Mouse (Mus musculus): Measurements from ENCODE around the gene Mtmr1. TPM values are rescaled to one million over a fixed set of nuclear protein-coding genes. Genes with fewer than 3 reads are reported as not detected.

Gene Mtmr1
- polyA plus RNA-seq, 1 experiment: 8.1 TPM

GRCm38 (mm10) chrX:71365510-71365909 lies 950 bp downstream of the Mtmr1 start:
- H3K9me3 ChIP-seq (replicated peaks; ENCODE audit: control insufficient read depth, insufficient read depth, low read length, poor library complexity, severe bottlenecking): no peaks in the 10 kb centered on the region
- TF ChIP-seq EP300 (IDR thresholded peaks at IDR 0.05; ENCODE audit: insufficient read depth, low read depth, low read length): no peak
- TF ChIP-seq CTCF (IDR thresholded peaks at IDR 0.05; ENCODE audit: low read depth, low read length): no peak
- no peak for TF ChIP-seq POLR2A (IDR thresholded peaks at IDR 0.05; ENCODE audit: insufficient read depth, low read length)
- H3K27ac ChIP-seq (ENCODE audit: insufficient read depth, low read length): no peak overlapping the region
- no peaks in the 10 kb centered on the region for H3K4me1 ChIP-seq (ENCODE audit: control insufficient read depth, insufficient read depth, low read length)
- no peaks in the 10 kb centered on the region for H3K36me3 ChIP-seq (ENCODE audit: control insufficient read depth, insufficient read depth, low read length, poor library complexity, severe bottlenecking)
- H3K4me3 ChIP-seq (ENCODE audit: low read depth, low read length): no peak overlapping the region; the same call in 1 of the 2 replicates
- peak overlapping the region; percentile 61 for H3K9ac ChIP-seq (ENCODE audit: low read depth, poor library complexity, severe bottlenecking)
- no peaks in the 10 kb centered on the region for H3K27me3 ChIP-seq (ENCODE audit: control insufficient read depth, insufficient read depth, low read length, poor library complexity, severe bottlenecking)

DNA sequence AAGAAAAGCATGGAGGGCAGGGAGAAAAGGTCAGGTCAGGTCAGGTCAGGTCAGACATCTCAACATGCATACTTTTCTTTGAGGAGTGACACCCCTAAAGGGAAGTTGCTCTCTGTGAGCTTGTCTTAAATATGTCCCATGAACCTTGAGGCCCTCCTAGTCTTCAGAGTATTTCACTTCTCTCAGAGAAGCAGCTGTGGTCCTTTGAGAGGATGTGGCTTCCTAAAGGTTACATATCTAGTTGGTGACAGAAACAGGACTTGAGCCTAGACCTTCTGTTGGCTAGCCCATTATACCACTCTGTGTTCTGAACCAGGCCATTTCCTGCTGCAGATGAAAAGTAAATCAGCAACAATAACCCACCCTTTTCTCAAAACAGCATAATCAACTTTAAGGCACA lies 2.4 kb downstream of the Mtmr1 start:
- Histone ChIP-seq H3K9me3 (replicated peaks; ENCODE audit: control insufficient read depth, insufficient read depth, low read length, poor library complexity, severe bottlenecking) (no peaks in the 10 kb centered on the region), H3K27me3 (ENCODE audit: control insufficient read depth, insufficient read depth, low read length, poor library complexity, severe bottlenecking) (no peaks in the 10 kb centered on the region), H3K9ac (ENCODE audit: low read depth, poor library complexity, severe bottlenecking) (no peak overlapping the region), H3K36me3 (ENCODE audit: control insufficient read depth, insufficient read depth, low read length, poor library complexity, severe bottlenecking) (no peaks in the 10 kb centered on the region), H3K4me3 (ENCODE audit: low read depth, low read length) (no peak overlapping the region), H3K27ac (ENCODE audit: insufficient read depth, low read length) (no peak overlapping the region), H3K4me1 (ENCODE audit: control insufficient read depth, insufficient read depth, low read length) (no peaks in the 10 kb centered on the region)
- TF ChIP-seq POLR2A (IDR thresholded peaks at IDR 0.05; ENCODE audit: insufficient read depth, low read length): no peak
- TF ChIP-seq EP300 (IDR thresholded peaks at IDR 0.05; ENCODE audit: insufficient read depth, low read depth, low read length): no peak
- no peak for TF ChIP-seq CTCF (IDR thresholded peaks at IDR 0.05; ENCODE audit: low read depth, low read length)

DNA sequence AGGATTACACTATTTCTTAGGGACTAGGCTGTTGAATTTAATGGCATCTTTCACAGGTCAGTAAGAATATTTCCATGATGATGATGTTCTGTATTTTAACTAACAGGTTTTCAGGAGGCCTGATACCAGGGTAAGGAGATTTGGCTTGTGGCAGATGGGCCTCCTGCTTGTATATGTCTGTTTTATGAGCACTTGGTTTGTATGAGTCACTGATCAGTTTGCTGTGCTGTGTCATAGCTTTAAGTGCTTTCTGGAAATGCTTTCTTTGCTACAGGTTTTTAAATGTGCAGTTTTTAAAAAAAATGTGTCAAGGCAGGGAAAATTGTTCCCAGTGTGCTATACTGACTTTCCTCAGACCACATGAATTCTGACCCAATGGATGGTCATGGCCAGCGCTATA lies 12.2 kb downstream of the Mtmr1 start:
- Histone ChIP-seq H3K4me1 (ENCODE audit: control insufficient read depth, insufficient read depth, low read length) (no peaks in the 10 kb centered on the region), H3K9ac (ENCODE audit: low read depth, poor library complexity, severe bottlenecking) (no peak overlapping the region), H3K27me3 (ENCODE audit: control insufficient read depth, insufficient read depth, low read length, poor library complexity, severe bottlenecking) (no peaks in the 10 kb centered on the region), H3K9me3 (replicated peaks; ENCODE audit: control insufficient read depth, insufficient read depth, low read length, poor library complexity, severe bottlenecking) (no peaks in the 10 kb centered on the region), H3K27ac (ENCODE audit: insufficient read depth, low read length) (no peak overlapping the region), H3K4me3 (ENCODE audit: low read depth, low read length) (no peak overlapping the region), H3K36me3 (ENCODE audit: control insufficient read depth, insufficient read depth, low read length, poor library complexity, severe bottlenecking) (no peaks in the 10 kb centered on the region)
- no peak for TF ChIP-seq CTCF (IDR thresholded peaks at IDR 0.05; ENCODE audit: low read depth, low read length)
- TF ChIP-seq EP300 (IDR thresholded peaks at IDR 0.05; ENCODE audit: insufficient read depth, low read depth, low read length): no peak
- no peak for TF ChIP-seq POLR2A (IDR thresholded peaks at IDR 0.05; ENCODE audit: insufficient read depth, low read length)

GRCm38 (mm10) chrX:71378435-71378834 lies 13.9 kb downstream of the Mtmr1 start:
- TF ChIP-seq CTCF (IDR thresholded peaks at IDR 0.05; ENCODE audit: low read depth, low read length) (no peak), EP300 (IDR thresholded peaks at IDR 0.05; ENCODE audit: insufficient read depth, low read depth, low read length) (no peak), POLR2A (IDR thresholded peaks at IDR 0.05; ENCODE audit: insufficient read depth, low read length) (no peak)
- Histone ChIP-seq H3K27ac (ENCODE audit: insufficient read depth, low read length) (no peak overlapping the region), H3K36me3 (ENCODE audit: control insufficient read depth, insufficient read depth, low read length, poor library complexity, severe bottlenecking) (no peaks in the 10 kb centered on the region), H3K4me3 (ENCODE audit: low read depth, low read length) (no peak overlapping the region), H3K9me3 (replicated peaks; ENCODE audit: control insufficient read depth, insufficient read depth, low read length, poor library complexity, severe bottlenecking) (no peaks in the 10 kb centered on the region), H3K27me3 (ENCODE audit: control insufficient read depth, insufficient read depth, low read length, poor library complexity, severe bottlenecking) (no peaks in the 10 kb centered on the region), H3K4me1 (ENCODE audit: control insufficient read depth, insufficient read depth, low read length) (no peaks in the 10 kb centered on the region), H3K9ac (ENCODE audit: low read depth, poor library complexity, severe bottlenecking) (no peak overlapping the region)

DNA sequence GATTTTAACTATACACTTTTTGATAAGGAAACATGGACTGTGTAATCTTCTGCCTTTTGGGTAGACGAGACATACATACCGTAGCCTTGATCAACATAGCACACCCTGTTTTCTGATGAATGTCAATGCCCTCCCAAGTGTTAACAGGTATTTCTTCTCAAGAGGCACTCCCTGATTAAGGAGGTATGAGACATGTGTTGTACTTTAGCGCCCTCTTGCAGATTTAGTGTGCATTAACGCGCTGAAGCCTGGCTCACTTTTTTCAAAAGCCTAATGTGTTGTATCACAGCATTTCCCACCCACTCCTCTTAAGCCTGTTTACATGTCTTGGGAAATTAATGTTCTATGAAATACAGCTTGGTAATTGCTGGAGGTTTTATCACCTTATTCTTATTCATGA lies 17.0 kb downstream of the Mtmr1 start:
- Histone ChIP-seq H3K36me3 (ENCODE audit: control insufficient read depth, insufficient read depth, low read length, poor library complexity, severe bottlenecking) (no peaks in the 10 kb centered on the region), H3K27me3 (ENCODE audit: control insufficient read depth, insufficient read depth, low read length, poor library complexity, severe bottlenecking) (no peaks in the 10 kb centered on the region), H3K9ac (ENCODE audit: low read depth, poor library complexity, severe bottlenecking) (no peak overlapping the region), H3K27ac (ENCODE audit: insufficient read depth, low read length) (no peak overlapping the region), H3K4me1 (ENCODE audit: control insufficient read depth, insufficient read depth, low read length) (no peaks in the 10 kb centered on the region), H3K4me3 (ENCODE audit: low read depth, low read length) (no peak overlapping the region), H3K9me3 (replicated peaks; ENCODE audit: control insufficient read depth, insufficient read depth, low read length, poor library complexity, severe bottlenecking) (no peaks in the 10 kb centered on the region)
- TF ChIP-seq EP300 (IDR thresholded peaks at IDR 0.05; ENCODE audit: insufficient read depth, low read depth, low read length): no peak
- no peak for TF ChIP-seq POLR2A (IDR thresholded peaks at IDR 0.05; ENCODE audit: insufficient read depth, low read length)
- TF ChIP-seq CTCF (IDR thresholded peaks at IDR 0.05; ENCODE audit: low read depth, low read length): no peak

DNA sequence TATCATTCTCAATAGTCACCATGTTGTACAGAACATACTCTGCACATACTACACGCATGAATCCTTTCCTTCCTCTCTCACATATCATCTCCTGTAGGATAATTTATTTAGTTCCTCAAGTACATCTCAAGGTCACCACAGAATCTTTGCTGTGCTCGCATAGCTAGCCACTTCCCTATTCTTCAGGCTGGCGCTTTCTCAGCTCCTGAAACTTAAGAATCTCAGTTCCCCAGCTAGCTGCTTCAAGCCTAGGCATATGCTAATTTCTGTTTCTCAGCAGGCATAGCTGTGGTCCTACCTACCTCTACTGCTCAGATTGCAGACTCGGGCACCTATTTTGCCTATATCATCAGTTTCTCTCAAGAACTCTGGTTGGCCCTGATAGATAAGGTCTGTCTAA lies 31.8 kb downstream of the Mtmr1 start:
- H3K27ac ChIP-seq (ENCODE audit: insufficient read depth, low read length): no peak overlapping the region

More for the DNA sequence above, 31.8 kb downstream of the Mtmr1 start:
- H3K27me3 ChIP-seq (ENCODE audit: control insufficient read depth, insufficient read depth, low read length, poor library complexity, severe bottlenecking): no peaks in the 10 kb centered on the region
- no peak overlapping the region for H3K9ac ChIP-seq (ENCODE audit: low read depth, poor library complexity, severe bottlenecking)
- no peaks in the 10 kb centered on the region for H3K9me3 ChIP-seq (replicated peaks; ENCODE audit: control insufficient read depth, insufficient read depth, low read length, poor library complexity, severe bottlenecking)
- H3K4me1 ChIP-seq (ENCODE audit: control insufficient read depth, insufficient read depth, low read length): no peaks in the 10 kb centered on the region
- H3K4me3 ChIP-seq (ENCODE audit: low read depth, low read length): no peak overlapping the region
- no peaks in the 10 kb centered on the region for H3K36me3 ChIP-seq (ENCODE audit: control insufficient read depth, insufficient read depth, low read length, poor library complexity, severe bottlenecking)
- TF ChIP-seq CTCF (IDR thresholded peaks at IDR 0.05; ENCODE audit: low read depth, low read length) (no peak), EP300 (IDR thresholded peaks at IDR 0.05; ENCODE audit: insufficient read depth, low read depth, low read length) (no peak), POLR2A (IDR thresholded peaks at IDR 0.05; ENCODE audit: insufficient read depth, low read length) (no peak)
